Mouse (Mus musculus): ENCODE measurements around the gene Rpl19.

DNA sequence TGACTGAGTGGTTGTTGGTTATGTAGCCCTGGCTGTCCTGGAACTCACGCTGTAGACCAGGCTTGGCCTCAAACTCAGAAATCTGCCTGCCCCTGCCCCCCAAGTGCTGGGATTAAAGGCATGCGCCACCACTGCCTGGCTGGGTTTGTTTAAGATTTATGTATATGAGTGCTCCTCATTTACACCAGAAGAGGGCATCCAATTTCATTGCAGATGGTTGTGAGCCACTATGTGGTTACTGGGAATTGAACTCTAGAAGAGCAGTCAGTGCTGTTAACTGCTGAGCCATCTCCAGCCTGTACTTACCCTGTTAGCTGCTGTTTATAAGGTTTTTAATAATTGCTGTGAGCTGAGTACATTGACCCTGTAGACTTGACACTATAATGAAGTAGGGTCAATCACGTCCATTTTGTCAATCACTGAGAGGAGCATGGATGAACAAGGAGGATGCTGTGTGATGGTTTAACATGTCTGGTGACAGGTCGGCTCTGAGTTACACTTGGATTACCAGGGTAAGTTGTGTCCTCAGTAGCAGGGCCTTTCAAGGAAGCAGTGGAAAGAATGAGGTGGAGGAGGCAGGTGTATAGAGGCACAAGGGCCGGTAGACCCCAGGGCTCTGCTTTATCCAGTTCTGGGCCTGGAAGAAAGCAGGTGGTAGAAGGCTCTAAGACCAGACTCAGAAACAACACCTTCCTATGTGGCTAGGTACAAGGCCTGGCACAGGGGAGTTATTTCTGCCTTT lies 4.4 kb downstream of the Rpl19 start:
- TF ChIP-seq CTCF (IDR thresholded peaks at IDR 0.05; ENCODE audit: control insufficient read depth, insufficient read depth, insufficient replicate concordance, low read depth, low read length) (no peak), POLR2A (IDR thresholded peaks at IDR 0.05; ENCODE audit: control insufficient read depth, low read depth, low read length) (no peak)

Measured in testis, adult 2 months (tissue).